Mouse (Mus musculus): ENCODE data around the gene Sema3e. TPM values are rescaled to one million over a fixed set of nuclear protein-coding genes. Genes with fewer than 3 reads are reported as not detected.

Sema3e gene
- polyA plus RNA-seq, 1 experiment from 2014 or later: 3.1 TPM

DNA sequence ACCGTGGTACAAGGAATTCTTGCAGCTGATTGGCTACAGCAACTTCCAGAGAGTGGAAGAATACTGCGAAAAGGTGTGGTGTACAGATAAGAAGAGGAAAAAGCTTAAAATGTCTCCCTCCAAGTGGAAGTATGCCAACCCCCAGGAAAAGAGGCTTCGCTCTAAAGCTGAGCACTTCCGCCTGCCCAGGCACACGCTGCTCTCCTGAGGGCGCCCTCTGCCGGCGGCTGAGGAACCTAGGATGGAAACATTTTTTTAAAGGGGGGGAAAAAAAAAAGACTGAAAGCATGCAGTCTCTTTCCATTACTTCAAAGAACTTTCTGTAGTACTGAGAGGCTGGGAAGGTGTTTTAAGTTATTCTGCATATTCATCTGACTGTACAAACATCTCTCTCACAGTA, 227.5 kb downstream of the Sema3e start:
- no peak overlapping the region for H3K4me2 ChIP-seq (replicated peaks; ENCODE audit: low read depth, low read length)
- ATAC-seq (ENCODE audit: low FRiP score, low TSS enrichment): no peak
- no peaks in the 10 kb centered on the region for H3K4me1 ChIP-seq (ENCODE audit: insufficient read depth, low read length)
- WGBS: 50% methylated on average over 8 of the region's 8 CpGs
- H3K9me3 ChIP-seq (ENCODE audit: low read length): no peaks in the 10 kb centered on the region
- no peak overlapping the region for H3K27ac ChIP-seq (ENCODE audit: low read length)
- no peaks in the 10 kb centered on the region for H3K36me3 ChIP-seq (ENCODE audit: insufficient read depth, low read length)
- H3K4me3 ChIP-seq (ENCODE audit: low read length): no peak overlapping the region
- H3K9ac ChIP-seq (replicated peaks; ENCODE audit: low read length): no peak overlapping the region
- H3K27me3 ChIP-seq (ENCODE audit: insufficient read depth, low read length): no peaks in the 10 kb centered on the region

DNA sequence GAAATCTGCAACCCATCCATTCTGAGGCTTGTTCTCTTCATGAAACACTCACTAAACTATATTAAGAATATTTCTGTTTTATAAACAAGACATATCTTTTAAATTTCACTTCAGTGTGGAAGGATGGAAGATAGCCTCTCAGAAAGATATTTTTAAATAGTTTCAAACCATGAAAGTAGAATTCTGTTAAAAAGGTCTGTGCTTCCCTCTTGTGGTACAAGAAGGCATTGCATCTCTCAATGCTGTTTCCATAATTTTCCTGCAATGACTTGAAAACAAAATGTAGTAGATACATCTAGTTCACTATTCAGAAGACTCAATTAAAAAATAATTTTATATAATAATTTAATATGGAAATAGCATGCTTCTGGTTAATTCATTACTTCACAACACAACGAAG, 228.3 kb downstream of the Sema3e start:
- H3K36me3 ChIP-seq (ENCODE audit: insufficient read depth, low read length): no peaks in the 10 kb centered on the region
- H3K27me3 ChIP-seq (ENCODE audit: insufficient read depth, low read length): no peaks in the 10 kb centered on the region
- no peak overlapping the region for H3K9ac ChIP-seq (replicated peaks; ENCODE audit: low read length)
- no peaks in the 10 kb centered on the region for H3K4me1 ChIP-seq (ENCODE audit: insufficient read depth, low read length)
- H3K27ac ChIP-seq (ENCODE audit: low read length): no peak overlapping the region
- ATAC-seq (ENCODE audit: low FRiP score, low TSS enrichment): no peak
- no peak overlapping the region for H3K4me3 ChIP-seq (ENCODE audit: low read length)
- 72% methylated on average over 1 of the region's 1 CpGs for WGBS
- no peaks in the 10 kb centered on the region for H3K9me3 ChIP-seq (ENCODE audit: low read length)
- no peak overlapping the region for H3K4me2 ChIP-seq (replicated peaks; ENCODE audit: low read depth, low read length)

DNA sequence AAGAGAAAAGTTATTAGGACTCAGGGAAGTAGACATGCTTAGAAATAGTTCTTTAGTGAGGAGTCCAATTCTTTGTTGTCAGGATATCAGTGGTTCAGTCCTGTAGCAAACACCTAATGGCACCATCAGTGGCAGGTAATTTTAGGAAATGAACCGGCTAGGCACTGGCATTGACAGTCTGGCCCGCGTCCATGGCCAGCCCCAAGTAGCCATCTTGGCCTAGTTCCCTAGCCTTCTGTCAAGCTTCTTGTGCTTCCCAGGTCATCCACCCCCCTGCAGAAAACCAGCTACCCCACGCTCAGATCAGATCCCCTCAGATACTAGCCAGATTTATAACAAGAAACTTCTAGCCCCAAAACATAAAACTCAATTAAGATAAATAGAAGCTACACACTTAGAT, 235.1 kb downstream of the Sema3e start:
- Histone ChIP-seq H3K4me1 (ENCODE audit: insufficient read depth, low read length) (no peaks in the 10 kb centered on the region), H3K4me2 (replicated peaks; ENCODE audit: low read depth, low read length) (no peak overlapping the region), H3K9me3 (ENCODE audit: low read length) (peaks cover 4% of the 10 kb centered on the region; the same call in 1 of the 2 replicates), H3K27ac (ENCODE audit: low read length) (no peak overlapping the region), H3K36me3 (ENCODE audit: insufficient read depth, low read length) (no peaks in the 10 kb centered on the region), H3K9ac (replicated peaks; ENCODE audit: low read length) (no peak overlapping the region), H3K4me3 (ENCODE audit: low read length) (no peak overlapping the region), H3K27me3 (ENCODE audit: insufficient read depth, low read length) (no peaks in the 10 kb centered on the region)
- no peak for ATAC-seq (ENCODE audit: low FRiP score, low TSS enrichment)
- WGBS: 98% methylated on average over 4 of the region's 4 CpGs

- Histone ChIP-seq H3K9me3 (ENCODE audit: low read length) (no peaks in the 10 kb centered on the region), H3K4me2 (replicated peaks; ENCODE audit: low read depth, low read length) (no peak overlapping the region), H3K4me3 (ENCODE audit: low read length) (no peak overlapping the region), H3K27ac (ENCODE audit: low read length) (no peak overlapping the region), H3K27me3 (ENCODE audit: insufficient read depth, low read length) (no peaks in the 10 kb centered on the region), H3K4me1 (ENCODE audit: insufficient read depth, low read length) (no peaks in the 10 kb centered on the region), H3K9ac (replicated peaks; ENCODE audit: low read length) (no peak overlapping the region), H3K36me3 (ENCODE audit: insufficient read depth, low read length) (no peaks in the 10 kb centered on the region)
- 77% methylated on average over 2 of the region's 2 CpGs for WGBS
- ATAC-seq (ENCODE audit: low FRiP score, low TSS enrichment): no peak
These were observed 242.3 kb downstream of the Sema3e start for GRCm38 (mm10) chr5:14267400-14267799.

Other genes starting within 250 kb of the Sema3e start
- not detected in 2 replicates for gene Speer3, start 233.7 kb upstream of the Sema3e start, polyA plus RNA-seq (2015; fragmentation: Nextera tagmentation; extraction: Ambion mirVana)